Mouse (Mus musculus): ENCODE measurements around the gene Utp18. TPM values are rescaled to one million over a fixed set of nuclear protein-coding genes. Genes with fewer than 3 reads are reported as not detected.
"Not testable (repeated sequence)": the region's sequence is repeated elsewhere in the genome, so short reads cannot be mapped to it uniquely, and the experiment has no call there.

Utp18 gene
- total RNA-seq (2017), result 30.2 and 38.8 TPM in 2 replicates

GRCm38 (mm10) chr11:93885572-93886410 lies at the start of gene Utp18, which contains the start of gene Mbtd1:
TSS of gene Utp18 (minus strand) at chr11:93885766.
TSS of gene Mbtd1 (plus strand) at chr11:93885852.
- ATAC-seq (ENCODE audit: extremely low read depth, insufficient number of reproducible peaks, low FRiP score, poor library complexity, severe bottlenecking), result peak; percentile 82

DNA sequence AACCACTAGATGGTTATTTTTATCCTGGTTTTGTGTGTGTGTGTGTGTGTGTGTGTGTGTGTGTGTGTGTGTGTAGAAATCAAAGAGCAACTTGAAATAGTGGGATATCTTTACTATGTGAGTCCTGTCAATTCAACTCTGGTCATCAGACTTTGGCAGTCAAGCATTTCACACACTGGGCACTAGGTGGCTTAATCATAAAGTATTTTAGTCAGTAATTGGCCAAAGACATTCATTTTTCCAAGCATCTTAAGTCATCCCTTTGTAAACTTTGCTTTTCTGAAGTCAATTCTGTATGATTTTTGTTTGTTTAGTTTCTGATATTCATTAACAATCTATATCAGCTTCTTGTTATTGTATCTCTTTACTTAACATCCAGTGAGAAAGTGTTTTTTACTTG lies 43.5 kb upstream of the Utp18 start:
- ATAC-seq (ENCODE audit: extremely low read depth, insufficient number of reproducible peaks, low FRiP score, poor library complexity, severe bottlenecking), result no peak

- ATAC-seq (ENCODE audit: extremely low read depth, insufficient number of reproducible peaks, low FRiP score, poor library complexity, severe bottlenecking), result not testable (repeated sequence)
Measured at GRCm38 (mm10) chr11:93915019-93915418, 29.5 kb upstream of the Utp18 start.

GRCm38 (mm10) chr11:93911603-93912002 lies 26.0 kb upstream of the Utp18 start:
- ATAC-seq (ENCODE audit: extremely low read depth, insufficient number of reproducible peaks, low FRiP score, poor library complexity, severe bottlenecking), result no peak

DNA sequence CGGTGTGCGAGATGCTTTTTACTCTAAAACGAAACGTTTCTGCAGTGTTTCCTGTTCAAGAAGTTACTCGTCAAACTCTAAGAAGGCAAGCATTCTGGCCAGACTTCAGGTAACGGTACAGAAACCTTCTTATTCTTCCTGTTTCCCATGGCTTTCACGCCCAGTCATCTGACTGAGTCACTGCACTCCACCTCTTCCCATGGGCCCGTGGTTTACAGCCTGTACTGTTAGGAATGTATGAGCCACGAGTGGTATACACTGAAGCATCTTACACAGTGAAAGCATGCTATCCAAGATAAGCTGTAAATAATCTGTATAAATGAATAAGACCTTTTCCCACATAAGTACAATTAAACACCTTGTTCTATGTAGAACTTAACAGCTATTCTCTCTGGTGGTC lies 23.3 kb upstream of the Utp18 start:
- ATAC-seq (ENCODE audit: extremely low read depth, insufficient number of reproducible peaks, low FRiP score, poor library complexity, severe bottlenecking), result no peak

GRCm38 (mm10) chr11:93907839-93908238 lies 22.3 kb upstream of the Utp18 start:
- ATAC-seq (ENCODE audit: extremely low read depth, insufficient number of reproducible peaks, low FRiP score, poor library complexity, severe bottlenecking), result no peak

DNA sequence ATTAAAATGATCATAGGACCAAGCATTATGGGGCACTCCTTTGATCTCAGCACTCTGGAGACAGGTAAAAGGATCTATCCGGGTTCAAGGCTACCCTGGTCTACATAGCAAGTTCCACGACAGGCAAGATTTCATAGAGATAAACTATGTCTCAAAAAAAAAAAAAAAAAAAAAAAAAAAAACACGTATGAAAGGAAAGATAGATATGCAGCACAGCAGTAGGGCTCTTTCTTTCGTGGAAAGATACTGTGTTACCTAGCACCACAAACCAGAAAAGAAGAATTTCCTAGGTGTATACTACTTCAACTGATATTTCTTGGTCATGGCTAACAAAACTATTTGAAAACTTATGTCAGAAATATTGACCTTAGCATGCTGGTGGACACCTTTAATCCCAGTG lies 21.3 kb upstream of the Utp18 start:
- no peak for ATAC-seq (ENCODE audit: extremely low read depth, insufficient number of reproducible peaks, low FRiP score, poor library complexity, severe bottlenecking)

DNA sequence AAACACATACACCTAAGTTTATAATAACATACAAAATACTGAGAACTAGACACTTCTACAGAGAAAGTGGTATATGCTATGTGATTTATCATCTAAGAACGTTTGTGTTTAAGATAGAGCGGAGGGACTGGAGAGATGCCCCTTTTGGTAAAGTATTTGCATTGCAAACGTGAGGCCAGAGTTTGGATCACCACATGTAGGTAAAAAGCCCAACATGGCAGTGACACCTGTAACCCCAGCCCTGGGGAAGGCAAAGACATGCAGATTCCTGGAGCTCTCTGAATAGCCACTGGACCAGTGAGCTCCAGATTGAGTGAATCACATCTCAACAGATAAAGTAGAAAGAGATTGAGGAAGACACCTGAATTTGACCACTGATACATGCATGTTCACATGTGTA lies 12.2 kb upstream of the Utp18 start:
- no peak for ATAC-seq (ENCODE audit: extremely low read depth, insufficient number of reproducible peaks, low FRiP score, poor library complexity, severe bottlenecking)

DNA sequence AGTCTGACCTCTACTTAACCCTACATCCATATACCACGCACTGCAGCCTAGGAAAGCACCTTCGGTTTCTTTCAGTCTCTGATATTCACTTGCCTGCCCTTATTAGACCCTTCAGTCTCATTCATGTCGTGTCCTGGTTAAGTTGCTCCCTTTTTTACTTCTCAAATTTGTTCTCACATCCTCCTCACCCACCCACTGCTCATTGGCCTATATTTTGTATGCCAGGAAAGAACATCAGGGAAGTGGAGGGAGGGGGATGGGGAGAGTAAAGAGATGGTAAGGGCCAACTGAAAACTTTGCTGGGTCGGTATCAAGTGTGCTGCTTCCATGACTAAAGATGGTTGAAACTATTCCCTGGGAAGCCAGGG lies 1.5 kb upstream of the Utp18 start:
- ATAC-seq (ENCODE audit: extremely low read depth, insufficient number of reproducible peaks, low FRiP score, poor library complexity, severe bottlenecking), result no peak

DNA sequence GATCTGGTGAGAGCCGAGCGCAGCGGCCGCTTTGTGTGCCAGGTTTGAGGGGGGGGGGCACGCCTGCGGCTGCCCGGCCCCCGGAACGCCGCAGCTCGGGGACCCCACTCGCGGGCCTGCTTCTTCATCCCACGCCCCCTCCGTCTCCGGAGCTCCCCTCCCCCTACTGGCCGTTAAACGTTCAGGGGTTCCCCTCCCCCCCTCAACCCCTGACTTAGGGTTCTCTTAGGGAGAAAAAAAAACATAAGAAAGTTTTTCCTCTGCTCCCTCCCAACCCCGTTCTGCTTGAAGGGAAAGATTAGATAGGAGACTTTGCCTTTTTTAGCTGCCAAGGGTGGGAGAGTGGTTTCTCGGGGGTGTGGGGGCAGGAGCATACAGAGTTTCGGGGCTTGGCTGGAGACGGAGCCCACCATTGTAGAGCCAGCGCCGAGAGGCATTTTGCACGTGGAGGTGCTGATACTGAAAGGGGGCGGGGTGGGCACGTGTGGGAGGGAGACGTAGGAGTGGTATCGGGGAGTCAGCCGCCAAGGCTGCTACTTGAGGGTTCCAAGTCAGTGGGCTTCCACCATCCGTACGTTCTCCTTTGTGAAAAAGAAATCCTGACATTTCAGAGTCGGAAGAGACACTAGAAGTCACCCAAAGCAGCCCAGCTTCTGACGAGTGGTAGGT lies 979 bp upstream of the Utp18 start:
- no peak for ATAC-seq (ENCODE audit: extremely low read depth, insufficient number of reproducible peaks, low FRiP score, poor library complexity, severe bottlenecking)

DNA sequence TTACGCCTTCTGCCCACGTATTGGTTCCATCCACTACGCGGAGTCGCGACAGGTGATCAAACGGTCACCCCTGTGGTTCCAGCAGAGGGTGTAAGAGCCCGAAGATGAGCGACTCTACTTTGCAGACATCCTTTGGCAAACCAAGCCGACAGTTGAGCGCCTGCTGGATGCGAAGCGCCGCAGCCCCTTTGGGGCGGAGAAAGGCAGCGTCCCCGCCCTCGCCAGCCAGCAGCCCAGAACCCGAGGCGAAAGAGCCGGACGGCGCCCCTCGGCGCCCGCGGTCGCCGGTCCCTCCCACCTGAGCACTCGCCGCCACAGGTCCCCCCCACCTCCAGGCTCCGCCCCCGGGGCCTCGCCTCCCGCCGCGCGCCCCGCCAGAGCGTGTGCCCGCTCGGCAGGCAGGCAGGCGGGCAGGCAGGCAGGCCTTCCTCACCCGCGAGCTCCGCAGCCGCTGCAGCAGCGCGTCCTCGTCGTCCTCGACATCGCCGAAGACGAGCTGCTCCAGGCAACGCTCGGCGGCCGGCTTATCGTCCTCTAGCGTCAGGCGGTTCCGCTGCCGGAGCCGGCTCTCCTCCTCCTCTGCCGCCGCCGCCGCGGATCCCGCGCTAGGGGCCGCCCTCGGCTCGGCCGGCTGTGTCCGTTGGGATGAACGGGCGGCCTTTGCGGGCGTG lies 530 bp downstream of the Utp18 start:
- peak; percentile 57 for ATAC-seq (ENCODE audit: extremely low read depth, insufficient number of reproducible peaks, low FRiP score, poor library complexity, severe bottlenecking)

DNA sequence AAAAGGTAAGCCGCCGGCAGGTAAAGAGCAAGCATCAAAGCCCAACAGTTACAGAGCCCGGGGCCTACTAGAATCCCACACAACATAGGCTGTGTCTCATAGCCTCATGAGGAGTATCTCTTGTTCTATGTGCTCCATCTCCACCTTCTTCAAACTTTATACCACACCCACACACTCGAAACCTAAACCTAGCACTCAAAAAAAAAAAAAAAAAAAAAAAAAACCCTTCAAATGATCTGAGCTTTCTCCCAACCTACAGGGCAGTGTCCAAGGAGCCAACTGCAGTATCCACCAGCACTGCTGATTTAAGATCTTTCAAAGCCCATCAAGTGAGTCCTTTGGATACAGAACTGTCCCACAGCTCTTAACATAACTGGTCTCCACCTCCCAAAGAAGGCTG lies 1.5 kb downstream of the Utp18 start:
- ATAC-seq (ENCODE audit: extremely low read depth, insufficient number of reproducible peaks, low FRiP score, poor library complexity, severe bottlenecking), result no peak

DNA sequence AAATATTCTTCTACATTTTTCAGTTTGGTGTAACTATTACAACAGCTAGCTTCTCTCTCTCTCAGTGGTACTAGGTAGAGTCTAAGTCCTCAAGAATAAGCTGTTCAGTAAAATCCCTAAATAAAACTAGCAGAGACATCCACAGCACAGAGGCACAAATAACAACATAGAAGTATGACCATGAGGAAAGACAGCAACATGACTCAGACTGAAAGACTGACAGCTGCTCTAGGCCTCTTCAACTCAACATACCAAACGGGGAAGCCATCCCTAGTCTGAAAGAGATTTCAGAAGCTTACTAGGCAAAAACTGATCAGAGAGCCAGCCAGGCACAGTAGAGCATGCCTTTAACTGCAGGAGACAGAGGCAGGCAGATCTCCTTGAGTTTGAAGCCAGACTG lies 22.9 kb downstream of the Utp18 start:
- no peak for ATAC-seq (ENCODE audit: extremely low read depth, insufficient number of reproducible peaks, low FRiP score, poor library complexity, severe bottlenecking)

GRCm38 (mm10) chr11:93862045-93862623 lies 23.4 kb downstream of the Utp18 start:
- ATAC-seq (ENCODE audit: extremely low read depth, insufficient number of reproducible peaks, low FRiP score, poor library complexity, severe bottlenecking), result no peak

GRCm38 (mm10) chr11:93861193-93861592 lies 24.4 kb downstream of the Utp18 start:
- no peak for ATAC-seq (ENCODE audit: extremely low read depth, insufficient number of reproducible peaks, low FRiP score, poor library complexity, severe bottlenecking)

DNA sequence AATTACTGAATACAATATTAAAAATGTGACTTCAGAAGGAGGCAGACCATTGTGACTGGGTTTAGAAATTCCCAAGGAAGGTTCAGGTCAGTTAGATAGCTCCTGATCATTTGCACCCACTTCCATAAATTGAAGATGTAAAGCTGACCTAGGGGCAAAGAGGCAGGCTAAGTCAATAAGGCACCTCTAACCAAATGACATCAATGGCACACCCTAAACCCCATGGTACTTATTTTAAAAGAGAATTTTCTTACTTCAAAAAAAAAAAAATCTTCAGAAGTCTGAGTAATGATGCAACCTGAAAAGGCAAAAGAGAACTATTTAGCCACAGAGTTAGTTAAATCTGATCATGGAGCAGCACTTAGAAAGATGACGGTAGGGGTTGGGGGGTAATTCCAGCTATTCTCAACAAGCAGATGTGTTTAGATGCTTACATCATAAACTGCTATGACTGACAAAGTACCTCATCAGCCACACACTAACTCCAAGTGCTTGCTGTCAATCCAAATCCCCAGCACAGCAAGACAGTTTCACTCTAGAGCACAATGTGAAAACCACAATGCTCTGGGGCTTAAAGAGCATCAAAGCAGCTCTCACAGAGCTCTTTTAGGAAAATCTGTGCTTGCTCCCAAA lies 24.9 kb downstream of the Utp18 start:
- no peak for ATAC-seq (ENCODE audit: extremely low read depth, insufficient number of reproducible peaks, low FRiP score, poor library complexity, severe bottlenecking)

- 0 out of 2 replicates have a peak, but pooled peaks have one; percentile 33 for ATAC-seq (ENCODE audit: extremely low read depth, insufficient number of reproducible peaks, low FRiP score, poor library complexity, severe bottlenecking)
Measured at GRCm38 (mm10) chr11:93856284-93856955, 29.1 kb downstream of the Utp18 start.

DNA sequence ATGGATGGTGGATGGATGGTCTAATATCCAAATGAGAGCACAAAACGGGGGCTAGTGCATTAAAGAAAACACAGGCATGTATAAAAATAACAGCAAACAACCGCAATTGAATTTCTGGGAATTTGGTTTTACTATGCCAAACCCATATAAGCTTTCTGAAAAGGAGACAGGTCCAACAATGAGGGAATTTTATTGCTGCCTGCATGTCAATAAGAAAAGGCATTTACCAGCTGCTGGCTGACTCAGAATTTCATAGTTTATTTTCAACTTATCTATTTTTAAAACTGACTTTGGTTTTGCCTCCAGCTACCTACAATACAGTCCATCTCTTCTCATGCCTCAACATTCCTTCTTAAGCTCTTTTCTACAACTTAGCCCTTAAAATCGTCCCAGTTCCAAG lies 33.0 kb downstream of the Utp18 start:
- ATAC-seq (ENCODE audit: extremely low read depth, insufficient number of reproducible peaks, low FRiP score, poor library complexity, severe bottlenecking), result no peak

- ATAC-seq (ENCODE audit: extremely low read depth, insufficient number of reproducible peaks, low FRiP score, poor library complexity, severe bottlenecking), result no peak
Measured at GRCm38 (mm10) chr11:93847342-93847741, 38.2 kb downstream of the Utp18 start.
